Mouse (Mus musculus) hematopoietic stem cell, adult 5-6 weeks (primary cell): Measurements from ENCODE around the gene Nlrp3. TPM values are rescaled to one million over a fixed set of nuclear protein-coding genes. Genes with fewer than 3 reads are reported as not detected.

Experiments
- ATAC-seq, 2 experiments: fragments of 125-278 bp in 1 of 2; replicated peaks in 1 of 2; 2 replicates each; pipeline ENCODE4 v1.8.0; 2016 to 2017; ENCODE audit warnings: inconsistent platforms in 2 of 2, mild to moderate bottlenecking in 2 of 2, moderate number of reproducible peaks in 2 of 2, low read depth in 1 of 2, moderate TSS enrichment in 1 of 2; ENCODE audit not compliant: low FRiP score in 2 of 2, poor library complexity in 2 of 2, severe bottlenecking in 2 of 2, insufficient read depth in 1 of 2, low TSS enrichment in 1 of 2
- total RNA-seq: library from RNA; stranded (forward); fragments of 172-1452, 232-1000 nt; gene quantifications from 2 replicates; pipeline ENCODE4 v1.2.3, GENCODE M21; 2017

Gene Nlrp3
- total RNA-seq, 1 experiment from 2014 or later = 3.2 TPM

- 0 out of 4 replicates have a peak, but pooled peaks of 1 of the 2 experiments have one; percentile 49 for ATAC-seq
Measured at GRCm38 (mm10) chr11:59584539-59584938, 43.2 kb downstream of the Nlrp3 start.

- ATAC-seq = no peak
Measured at GRCm38 (mm10) chr11:59589496-59589895, 48.1 kb downstream of the Nlrp3 start.

GRCm38 (mm10) chr11:59593189-59593588, 51.8 kb downstream of the Nlrp3 start, which contains the start of gene Olfr223:
Gene Olfr223, minus strand, starts transcription at chr11:59593289.
- ATAC-seq = no peak

DNA sequence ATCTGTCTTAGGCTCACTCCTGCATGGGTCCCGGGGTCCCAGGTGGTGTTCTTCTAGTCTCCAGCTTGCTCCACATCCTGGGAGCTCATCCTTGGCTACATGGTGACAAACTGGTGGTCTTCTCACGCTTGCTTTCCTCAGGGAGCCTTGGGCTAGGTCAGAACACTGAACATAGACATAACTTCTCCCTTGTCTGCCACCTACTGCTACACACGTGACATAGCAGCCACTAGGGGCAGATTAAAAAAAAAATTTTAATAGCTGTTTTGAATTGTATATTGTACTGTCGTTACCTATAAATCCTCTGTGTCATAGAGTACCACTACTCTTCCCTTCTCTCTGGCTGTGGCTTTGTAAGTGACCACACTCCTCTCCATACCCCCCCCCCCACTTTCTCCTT, 54.7 kb downstream of the Nlrp3 start:
- peak; percentile 48 to 53; a peak in 2 of 4 replicates for ATAC-seq

GRCm38 (mm10) chr11:59596950-59597349, 55.6 kb downstream of the Nlrp3 start:
- no peak for ATAC-seq

- ATAC-seq = no peak
Measured at GRCm38 (mm10) chr11:59599211-59599610, 57.8 kb downstream of the Nlrp3 start.

GRCm38 (mm10) chr11:59600872-59601271, 59.5 kb downstream of the Nlrp3 start:
- no peak for ATAC-seq

GRCm38 (mm10) chr11:59602287-59602686, 60.9 kb downstream of the Nlrp3 start:
- ATAC-seq = no peak

- ATAC-seq = no peak
Measured at GRCm38 (mm10) chr11:59611646-59612045, 70.3 kb downstream of the Nlrp3 start.

DNA sequence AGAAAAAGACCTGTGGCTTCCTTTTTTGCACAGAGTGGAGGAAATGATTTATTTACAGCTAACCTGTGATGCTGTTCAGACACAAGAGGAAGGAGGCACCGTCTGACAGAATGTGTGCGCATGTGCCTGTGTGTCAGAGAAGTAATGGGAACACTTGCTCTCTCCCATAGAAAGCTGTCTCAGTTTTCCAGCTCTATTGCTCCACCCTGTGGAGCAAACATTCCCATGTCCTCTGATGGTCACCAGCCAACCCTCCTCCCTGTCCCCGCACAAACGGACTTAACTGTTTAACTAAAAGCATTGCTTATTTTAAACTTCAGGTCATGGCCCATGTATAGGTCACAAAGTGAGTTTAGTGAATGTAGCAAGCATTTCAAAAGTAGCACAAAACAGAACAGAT, 72.8 kb downstream of the Nlrp3 start:
- no peak for ATAC-seq

Other genes starting within 250 kb of the Nlrp3 start
- 0.30 TPM in 1 of 2 replicates, not detected in the other for gene Wnt9a, start 234.6 kb upstream of the Nlrp3 start, total RNA-seq
- gene Prss38, start 165.9 kb upstream of the Nlrp3 start, total RNA-seq = not detected in 2 replicates
- 5.3 and 7.8 TPM in 2 replicates for gene Jmjd4, start 91.5 kb upstream of the Nlrp3 start, total RNA-seq
- 9.7 and 16.4 TPM in 2 replicates for gene Snap47, start 90.4 kb upstream of the Nlrp3 start, total RNA-seq
- gene Zfp867, start 69.1 kb upstream of the Nlrp3 start, total RNA-seq = 5.9 and 7.9 TPM in 2 replicates
- gene Zkscan17, start 14.8 kb upstream of the Nlrp3 start, total RNA-seq = 18.3 and 20.8 TPM in 2 replicates
- not detected in 2 replicates for gene Olfr222, start 34.7 kb downstream of the Nlrp3 start, total RNA-seq
- gene Olfr223, start 51.7 kb downstream of the Nlrp3 start, total RNA-seq = not detected in 2 replicates
- gene Mprip, start 119.7 kb downstream of the Nlrp3 start, total RNA-seq = 128 and 142 TPM in 2 replicates
- 3.7 and 4.4 TPM in 2 replicates for gene Pld6, start 246.1 kb downstream of the Nlrp3 start, total RNA-seq